Mouse (Mus musculus): ENCODE measurements around the gene Smlr1. TPM values are rescaled to one million over a fixed set of nuclear protein-coding genes. Genes with fewer than 3 reads are reported as not detected.

The Smlr1 gene
- polyA plus RNA-seq (2014; fragmentation: Nextera tagmentation; extraction: Ambion mirVana), result not detected in 2 replicates

GRCm38 (mm10) chr10:25535891-25536331, at the start of gene Smlr1:
Smlr1 (minus strand) TSS chr10:25536267.
- 94% methylated on average over 10 of the region's 10 CpGs for WGBS
- Histone ChIP-seq H3K4me3 (ENCODE audit: low read depth, low read length) (no peak within 1 kb of the TSS), H3K4me2 (no peak within 1 kb of the TSS), H3K27ac (ENCODE audit: low read depth, low read length) (no peak within 1 kb of the TSS), H3K9ac (ENCODE audit: low read length) (no peak within 1 kb of the TSS), H3K9me3 (ENCODE audit: control insufficient read depth, low read length) (no peaks in the 10 kb centered on the region), H3K27me3 (ENCODE audit: control insufficient read depth, insufficient read depth, low read length) (no peaks in the 10 kb centered on the region), H3K36me3 (ENCODE audit: control insufficient read depth, insufficient read depth, low read length) (no peaks in the 10 kb centered on the region), H3K4me1 (ENCODE audit: control insufficient read depth, insufficient read depth, low read length) (no peaks in the 10 kb centered on the region)
- ATAC-seq (ENCODE audit: low FRiP score), result no peak
- no peak for DNase-seq (ENCODE audit: low spot score, missing footprints)

GRCm38 (mm10) chr10:25584899-25585298, 48.8 kb upstream of the Smlr1 start:
- DNase-seq (ENCODE audit: low spot score, missing footprints), result no peak

GRCm38 (mm10) chr10:25580066-25580465, 44.0 kb upstream of the Smlr1 start:
- no peak overlapping the region for H3K9ac ChIP-seq (ENCODE audit: low read length)
- no peak overlapping the region for H3K4me2 ChIP-seq
- H3K4me1 ChIP-seq (ENCODE audit: control insufficient read depth, insufficient read depth, low read length), result no peaks in the 10 kb centered on the region
- DNase-seq (ENCODE audit: low spot score, missing footprints), result no peak
- no peaks in the 10 kb centered on the region for H3K36me3 ChIP-seq (ENCODE audit: control insufficient read depth, insufficient read depth, low read length)
- H3K27me3 ChIP-seq (ENCODE audit: control insufficient read depth, insufficient read depth, low read length), result no peaks in the 10 kb centered on the region
- H3K27ac ChIP-seq (ENCODE audit: low read depth, low read length), result no peak overlapping the region
- no peak for ATAC-seq (ENCODE audit: low FRiP score)
- H3K9me3 ChIP-seq (ENCODE audit: control insufficient read depth, low read length), result no peaks in the 10 kb centered on the region
- no peak overlapping the region for H3K4me3 ChIP-seq (ENCODE audit: low read depth, low read length)
- 82% methylated on average over 2 of the region's 2 CpGs for WGBS

More at GRCm38 (mm10) chr10:25584899-25585298, 48.8 kb upstream of the Smlr1 start:
- 91% methylated on average over 6 of the region's 6 CpGs for WGBS
- no peak overlapping the region for H3K9ac ChIP-seq (ENCODE audit: low read length)
- no peak overlapping the region for H3K4me3 ChIP-seq (ENCODE audit: low read depth, low read length)
- H3K4me2 ChIP-seq, result no peak overlapping the region
- H3K4me1 ChIP-seq (ENCODE audit: control insufficient read depth, insufficient read depth, low read length), result no peaks in the 10 kb centered on the region
- ATAC-seq (ENCODE audit: low FRiP score), result no peak
- no peaks in the 10 kb centered on the region for H3K9me3 ChIP-seq (ENCODE audit: control insufficient read depth, low read length)
- no peaks in the 10 kb centered on the region for H3K36me3 ChIP-seq (ENCODE audit: control insufficient read depth, insufficient read depth, low read length)
- no peaks in the 10 kb centered on the region for H3K27me3 ChIP-seq (ENCODE audit: control insufficient read depth, insufficient read depth, low read length)
- H3K27ac ChIP-seq (ENCODE audit: low read depth, low read length), result no peak overlapping the region

GRCm38 (mm10) chr10:25571319-25572240, 35.5 kb upstream of the Smlr1 start:
- H3K27me3 ChIP-seq (ENCODE audit: control insufficient read depth, insufficient read depth, low read length), result no peaks in the 10 kb centered on the region
- H3K9ac ChIP-seq (ENCODE audit: low read length), result no peak overlapping the region
- peak; percentile 90 for DNase-seq (ENCODE audit: low spot score, missing footprints)
- H3K4me3 ChIP-seq (ENCODE audit: low read depth, low read length), result no peak overlapping the region
- no peaks in the 10 kb centered on the region for H3K36me3 ChIP-seq (ENCODE audit: control insufficient read depth, insufficient read depth, low read length)
- peak overlapping the region; percentile 16; the same call in 1 of the 2 replicates for H3K27ac ChIP-seq (ENCODE audit: low read depth, low read length)
- peaks cover 3% of the 10 kb centered on the region; the same call in 1 of the 2 replicates for H3K4me1 ChIP-seq (ENCODE audit: control insufficient read depth, insufficient read depth, low read length)
- no peaks in the 10 kb centered on the region for H3K9me3 ChIP-seq (ENCODE audit: control insufficient read depth, low read length)
- 35% methylated on average over 9 of the region's 9 CpGs for WGBS
- peak; percentile 89 for ATAC-seq (ENCODE audit: low FRiP score)
- 0 out of 2 replicates have a peak overlapping the region, but pooled peaks have one; percentile 5 for H3K4me2 ChIP-seq

GRCm38 (mm10) chr10:25552936-25553335, 16.9 kb upstream of the Smlr1 start:
- no peak for ATAC-seq (ENCODE audit: low FRiP score)
- H3K27me3 ChIP-seq (ENCODE audit: control insufficient read depth, insufficient read depth, low read length), result no peaks in the 10 kb centered on the region

GRCm38 (mm10) chr10:25541097-25541496, 5.0 kb upstream of the Smlr1 start:
- Histone ChIP-seq H3K36me3 (ENCODE audit: control insufficient read depth, insufficient read depth, low read length) (no peaks in the 10 kb centered on the region), H3K9ac (ENCODE audit: low read length) (no peak overlapping the region), H3K27ac (ENCODE audit: low read depth, low read length) (no peak overlapping the region), H3K4me2 (no peak overlapping the region), H3K9me3 (ENCODE audit: control insufficient read depth, low read length) (no peaks in the 10 kb centered on the region), H3K4me1 (ENCODE audit: control insufficient read depth, insufficient read depth, low read length) (no peaks in the 10 kb centered on the region), H3K4me3 (ENCODE audit: low read depth, low read length) (no peak overlapping the region), H3K27me3 (ENCODE audit: control insufficient read depth, insufficient read depth, low read length) (no peaks in the 10 kb centered on the region)
- DNase-seq (ENCODE audit: low spot score, missing footprints), result no peak
- ATAC-seq (ENCODE audit: low FRiP score), result no peak
- WGBS, result 94% methylated on average over 3 of the region's 3 CpGs

More at GRCm38 (mm10) chr10:25552936-25553335, 16.9 kb upstream of the Smlr1 start:
- 82% methylated on average over 4 of the region's 4 CpGs for WGBS
- no peaks in the 10 kb centered on the region for H3K36me3 ChIP-seq (ENCODE audit: control insufficient read depth, insufficient read depth, low read length)
- no peak overlapping the region for H3K4me3 ChIP-seq (ENCODE audit: low read depth, low read length)
- H3K9ac ChIP-seq (ENCODE audit: low read length), result no peak overlapping the region
- H3K27ac ChIP-seq (ENCODE audit: low read depth, low read length), result no peak overlapping the region
- H3K4me2 ChIP-seq, result no peak overlapping the region
- no peak for DNase-seq (ENCODE audit: low spot score, missing footprints)
- H3K9me3 ChIP-seq (ENCODE audit: control insufficient read depth, low read length), result no peaks in the 10 kb centered on the region
- no peaks in the 10 kb centered on the region for H3K4me1 ChIP-seq (ENCODE audit: control insufficient read depth, insufficient read depth, low read length)

- no peaks in the 10 kb centered on the region for H3K4me1 ChIP-seq (ENCODE audit: control insufficient read depth, insufficient read depth, low read length)
- no peak overlapping the region for H3K9ac ChIP-seq (ENCODE audit: low read length)
- no peak for ATAC-seq (ENCODE audit: low FRiP score)
- H3K27ac ChIP-seq (ENCODE audit: low read depth, low read length), result no peak overlapping the region
- no peaks in the 10 kb centered on the region for H3K9me3 ChIP-seq (ENCODE audit: control insufficient read depth, low read length)
- no peak for DNase-seq (ENCODE audit: low spot score, missing footprints)
- no peaks in the 10 kb centered on the region for H3K36me3 ChIP-seq (ENCODE audit: control insufficient read depth, insufficient read depth, low read length)
- no peaks in the 10 kb centered on the region for H3K27me3 ChIP-seq (ENCODE audit: control insufficient read depth, insufficient read depth, low read length)
- WGBS, result 85% methylated on average over 6 of the region's 6 CpGs
- H3K4me3 ChIP-seq (ENCODE audit: low read depth, low read length), result no peak overlapping the region
- H3K4me2 ChIP-seq, result no peak overlapping the region
Observed at GRCm38 (mm10) chr10:25539771-25540168, 3.7 kb upstream of the Smlr1 start.

GRCm38 (mm10) chr10:25539146-25539770, 3.2 kb upstream of the Smlr1 start:
- H3K4me1 ChIP-seq (ENCODE audit: control insufficient read depth, insufficient read depth, low read length), result no peaks in the 10 kb centered on the region
- no peak for DNase-seq (ENCODE audit: low spot score, missing footprints)
- no peaks in the 10 kb centered on the region for H3K27me3 ChIP-seq (ENCODE audit: control insufficient read depth, insufficient read depth, low read length)
- no peak overlapping the region for H3K4me3 ChIP-seq (ENCODE audit: low read depth, low read length)
- WGBS, result 85% methylated on average over 4 of the region's 4 CpGs
- no peak for ATAC-seq (ENCODE audit: low FRiP score)
- H3K27ac ChIP-seq (ENCODE audit: low read depth, low read length), result no peak overlapping the region
- H3K4me2 ChIP-seq, result no peak overlapping the region
- H3K36me3 ChIP-seq (ENCODE audit: control insufficient read depth, insufficient read depth, low read length), result no peaks in the 10 kb centered on the region
- no peak overlapping the region for H3K9ac ChIP-seq (ENCODE audit: low read length)
- H3K9me3 ChIP-seq (ENCODE audit: control insufficient read depth, low read length), result no peaks in the 10 kb centered on the region

- no peak overlapping the region for H3K4me3 ChIP-seq (ENCODE audit: low read depth, low read length)
- H3K27ac ChIP-seq (ENCODE audit: low read depth, low read length), result no peak overlapping the region
- H3K4me1 ChIP-seq (ENCODE audit: control insufficient read depth, insufficient read depth, low read length), result no peaks in the 10 kb centered on the region
- ATAC-seq (ENCODE audit: low FRiP score), result no peak
- WGBS, result 65% methylated on average over 1 of the region's 1 CpGs
- no peaks in the 10 kb centered on the region for H3K9me3 ChIP-seq (ENCODE audit: control insufficient read depth, low read length)
- DNase-seq (ENCODE audit: low spot score, missing footprints), result no peak
- no peaks in the 10 kb centered on the region for H3K27me3 ChIP-seq (ENCODE audit: control insufficient read depth, insufficient read depth, low read length)
- no peak overlapping the region for H3K9ac ChIP-seq (ENCODE audit: low read length)
- H3K36me3 ChIP-seq (ENCODE audit: control insufficient read depth, insufficient read depth, low read length), result no peaks in the 10 kb centered on the region
- H3K4me2 ChIP-seq, result no peak overlapping the region
Observed at GRCm38 (mm10) chr10:25538738-25539137, 2.7 kb upstream of the Smlr1 start.
